16 mouse cellular contexts compared by ENCODE assay signal in genomic region chr11:79638691-79639090, GRCm38 (mm10).
"Had no signal": no experiment of that assay in that cellular context is flagged by ENCODE, and none has a peak within 500 bp of the region (broad histone marks: within the 10 kb centered on the region; RNA-seq: fewer than 3 reads in every experiment).

No protein-coding gene starts in this region.

- H3K36me3 ChIP-seq: limb, embryonic 10.5 days; liver, embryonic 15.5 days; stomach, embryonic 15.5 days had no signal

- H3K9ac ChIP-seq: liver, embryonic 15.5 days; lung, embryonic 14.5 days; stomach, embryonic 15.5 days had no signal

- ATAC-seq: midbrain, embryonic 16.5 days had no signal

- H3K4me3 ChIP-seq: left cerebral cortex, adult 2 months; limb, embryonic 10.5 days; liver, embryonic 15.5 days; megakaryocyte, embryonic 14.5 days; stomach, embryonic 15.5 days had no signal

- H3K27me3 ChIP-seq: liver, embryonic 15.5 days; stomach, embryonic 15.5 days had no signal

- H3K4me1 ChIP-seq: stomach, embryonic 15.5 days had no signal

- H3K27ac ChIP-seq: left cerebral cortex, adult 2 months; limb, embryonic 10.5 days; liver, embryonic 15.5 days; stomach, embryonic 15.5 days had no signal

- H3K4me2 ChIP-seq: liver, embryonic 11.5 days; liver, embryonic 15.5 days; lung, embryonic 14.5 days; stomach, embryonic 15.5 days had no signal

- H3K9me3 ChIP-seq: limb, embryonic 10.5 days; stomach, embryonic 15.5 days had no signal

- DNase-seq: kidney, adult 18-20 months; kidney, postnatal 10 days; kidney, postnatal 4 days; lung, embryonic 14.5 days; lung, postnatal 10 days; lung, postnatal 4 days; right cerebral cortex, postnatal 14 days; thymus, adult 2 months; thymus, postnatal 25 days had no signal
